Mouse (Mus musculus): Measurements from ENCODE around the gene Scamp2. TPM values are rescaled to one million over a fixed set of nuclear protein-coding genes. Genes with fewer than 3 reads are reported as not detected.

Scamp2 gene
- polyA plus RNA-seq, 1 experiment from 2014 or later = 48.2 TPM

DNA sequence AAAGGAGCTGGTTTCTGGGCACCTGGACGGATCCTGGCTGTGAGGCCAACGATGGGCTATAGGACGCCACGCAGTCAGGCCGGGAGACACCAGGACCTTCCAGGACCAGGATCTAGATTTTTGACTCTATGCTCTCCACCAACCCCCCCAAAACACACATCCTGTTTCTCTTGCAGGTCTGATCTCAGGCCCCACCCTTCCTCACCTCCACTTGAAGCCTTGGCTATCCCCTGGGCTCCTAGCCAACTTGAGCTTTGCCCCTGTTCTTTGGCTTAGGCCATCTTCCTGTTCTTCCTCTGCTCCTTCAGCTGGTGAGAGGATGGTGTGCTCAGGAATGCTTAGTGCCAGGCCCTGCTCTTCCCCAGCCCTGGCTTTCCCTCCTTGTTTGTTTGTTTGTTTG is 59.9 kb downstream of the Scamp2 start, which contains the start of gene Lman1l:
Gene Lman1l, minus strand, starts transcription at position 101 of the 400 bp plus-strand sequence.
- 95% methylated on average over 5 of the region's 5 CpGs for WGBS
- no peak within 1 kb of the TSS for H3K27ac ChIP-seq (replicated peaks; ENCODE audit: low read depth, low read length)

DNA sequence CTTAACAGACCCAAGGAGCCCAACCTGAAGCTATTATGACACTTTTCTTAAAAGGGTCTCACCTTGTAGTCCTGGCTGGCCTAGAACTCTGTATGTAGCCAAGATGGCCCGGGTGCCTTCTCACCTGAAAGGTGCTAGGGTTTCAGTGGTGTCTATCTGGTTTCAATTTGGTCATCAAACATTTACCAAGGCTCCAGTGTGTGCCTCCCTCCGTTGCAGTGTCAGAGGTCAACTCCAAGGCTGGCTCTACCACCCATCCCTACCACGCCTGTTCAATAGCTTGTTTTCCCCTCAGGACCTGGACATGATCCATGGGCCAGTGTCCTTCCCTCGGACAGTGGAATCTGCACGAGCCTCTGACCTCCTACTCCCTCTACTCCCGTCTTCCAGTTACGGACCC is 63.6 kb downstream of the Scamp2 start:
- Histone ChIP-seq H3K4me3 (replicated peaks; ENCODE audit: low read depth, low read length) (no peak overlapping the region), H3K36me3 (ENCODE audit: control insufficient read depth, insufficient read depth, low read length) (peaks cover 53% of the 10 kb centered on the region), H3K4me2 (ENCODE audit: low read length) (no peak overlapping the region), H3K4me1 (ENCODE audit: control insufficient read depth, insufficient read depth, low read length) (no peaks in the 10 kb centered on the region), H3K9me3 (ENCODE audit: control insufficient read depth, low read length) (no peaks in the 10 kb centered on the region), H3K9ac (replicated peaks; ENCODE audit: low read length) (no peak overlapping the region), H3K27me3 (ENCODE audit: control insufficient read depth, insufficient read depth, low read length) (no peaks in the 10 kb centered on the region), H3K27ac (replicated peaks; ENCODE audit: low read depth, low read length) (no peak overlapping the region)
- DNase-seq (no peak), ATAC-seq (ENCODE audit: low FRiP score, low TSS enrichment) (no peak)
- WGBS = 88% methylated on average over 7 of the region's 7 CpGs

More for the DNA sequence above, 59.9 kb downstream of the Scamp2 start, which contains the start of gene Lman1l:
- Histone ChIP-seq H3K9me3 (ENCODE audit: control insufficient read depth, low read length) (no peaks in the 10 kb centered on the region), H3K4me1 (ENCODE audit: control insufficient read depth, insufficient read depth, low read length) (no peaks in the 10 kb centered on the region), H3K27me3 (ENCODE audit: control insufficient read depth, insufficient read depth, low read length) (no peaks in the 10 kb centered on the region), H3K36me3 (ENCODE audit: control insufficient read depth, insufficient read depth, low read length) (peaks cover 16% of the 10 kb centered on the region), H3K9ac (replicated peaks; ENCODE audit: low read length) (no peak within 1 kb of the TSS), H3K4me2 (ENCODE audit: low read length) (no peak within 1 kb of the TSS), H3K4me3 (replicated peaks; ENCODE audit: low read depth, low read length) (no peak within 1 kb of the TSS)
- no peak for DNase-seq
- ATAC-seq (ENCODE audit: low FRiP score, low TSS enrichment) = no peak

DNA sequence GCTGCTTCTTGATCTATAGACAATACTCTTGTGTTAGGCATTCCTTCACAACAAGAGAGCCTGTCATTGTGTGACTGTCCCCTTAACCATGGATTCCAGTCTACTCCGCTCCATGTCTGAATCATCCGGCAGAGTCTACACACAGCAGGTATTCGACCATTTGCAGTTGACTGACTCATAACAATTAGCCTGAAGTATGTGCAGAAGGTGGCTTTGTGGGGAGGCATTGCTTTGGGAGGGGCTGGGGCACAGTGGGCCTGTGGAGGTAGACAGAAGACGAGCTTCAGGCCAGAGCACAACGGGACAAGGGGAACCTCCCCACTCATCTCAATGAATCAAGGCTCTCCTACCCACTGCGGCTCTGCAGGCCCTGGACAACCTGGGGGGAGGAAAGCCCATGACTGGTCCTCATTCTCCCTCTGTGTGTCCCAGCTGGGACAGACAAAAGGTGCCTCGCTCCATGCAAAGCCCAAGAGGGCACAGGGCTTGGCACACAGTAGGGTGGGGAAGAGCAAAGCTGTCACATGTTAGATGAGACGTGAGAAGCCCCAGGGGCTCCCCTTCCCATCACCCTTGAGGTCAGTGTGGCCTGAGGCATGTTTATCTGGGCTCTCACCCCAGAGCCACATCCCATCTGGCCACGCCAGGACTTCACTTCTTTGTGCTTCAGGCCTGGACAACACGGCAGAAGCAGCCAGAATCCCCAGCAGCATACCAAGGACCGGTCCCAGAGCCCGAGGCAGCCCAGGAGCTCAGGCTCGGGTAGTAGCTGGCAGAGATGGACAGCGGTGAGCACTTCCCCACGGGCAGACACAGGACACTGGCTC is 65.1 kb downstream of the Scamp2 start:
- 67% methylated on average over 15 of the region's 15 CpGs for WGBS
- no peaks in the 10 kb centered on the region for H3K9me3 ChIP-seq (ENCODE audit: control insufficient read depth, low read length)
- no peaks in the 10 kb centered on the region for H3K4me1 ChIP-seq (ENCODE audit: control insufficient read depth, insufficient read depth, low read length)
- H3K9ac ChIP-seq (replicated peaks; ENCODE audit: low read length) = no peak overlapping the region
- H3K36me3 ChIP-seq (ENCODE audit: control insufficient read depth, insufficient read depth, low read length) = peaks cover 69% of the 10 kb centered on the region
- H3K27me3 ChIP-seq (ENCODE audit: control insufficient read depth, insufficient read depth, low read length) = no peaks in the 10 kb centered on the region
- H3K27ac ChIP-seq (replicated peaks; ENCODE audit: low read depth, low read length) = no peak overlapping the region
- ATAC-seq (ENCODE audit: low FRiP score, low TSS enrichment) (no peak), DNase-seq (no peak)
- H3K4me2 ChIP-seq (ENCODE audit: low read length) = no peak overlapping the region
- no peak overlapping the region for H3K4me3 ChIP-seq (replicated peaks; ENCODE audit: low read depth, low read length)

DNA sequence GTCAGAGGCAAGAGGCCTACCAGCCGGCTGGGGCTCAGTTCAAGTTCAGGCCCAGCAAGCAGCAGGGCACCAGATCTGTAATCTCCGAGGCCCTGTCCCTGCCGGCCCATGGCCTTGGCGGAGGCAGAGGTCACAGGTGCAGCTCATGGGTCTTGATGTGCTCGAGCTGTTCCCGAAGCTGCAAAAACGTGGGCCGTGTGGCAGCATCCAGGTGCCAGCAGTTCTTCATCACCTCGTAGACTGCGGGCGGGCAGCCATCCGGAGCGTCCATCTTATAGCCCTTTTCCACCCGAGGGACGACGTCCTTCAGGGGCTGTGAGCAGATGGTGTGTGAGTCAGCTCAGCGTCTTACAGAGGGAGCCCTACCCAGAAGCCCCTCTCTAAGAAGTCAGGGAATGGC is 66.4 kb downstream of the Scamp2 start:
- Histone ChIP-seq H3K27me3 (ENCODE audit: control insufficient read depth, insufficient read depth, low read length) (no peaks in the 10 kb centered on the region), H3K9me3 (ENCODE audit: control insufficient read depth, low read length) (no peaks in the 10 kb centered on the region), H3K9ac (replicated peaks; ENCODE audit: low read length) (no peak overlapping the region), H3K4me1 (ENCODE audit: control insufficient read depth, insufficient read depth, low read length) (no peaks in the 10 kb centered on the region), H3K36me3 (ENCODE audit: control insufficient read depth, insufficient read depth, low read length) (peaks cover 81% of the 10 kb centered on the region), H3K4me2 (ENCODE audit: low read length) (no peak overlapping the region), H3K27ac (replicated peaks; ENCODE audit: low read depth, low read length) (no peak overlapping the region), H3K4me3 (replicated peaks; ENCODE audit: low read depth, low read length) (no peak overlapping the region)
- 91% methylated on average over 17 of the region's 17 CpGs for WGBS
- ATAC-seq (ENCODE audit: low FRiP score, low TSS enrichment) = no peak
- no peak for DNase-seq

DNA sequence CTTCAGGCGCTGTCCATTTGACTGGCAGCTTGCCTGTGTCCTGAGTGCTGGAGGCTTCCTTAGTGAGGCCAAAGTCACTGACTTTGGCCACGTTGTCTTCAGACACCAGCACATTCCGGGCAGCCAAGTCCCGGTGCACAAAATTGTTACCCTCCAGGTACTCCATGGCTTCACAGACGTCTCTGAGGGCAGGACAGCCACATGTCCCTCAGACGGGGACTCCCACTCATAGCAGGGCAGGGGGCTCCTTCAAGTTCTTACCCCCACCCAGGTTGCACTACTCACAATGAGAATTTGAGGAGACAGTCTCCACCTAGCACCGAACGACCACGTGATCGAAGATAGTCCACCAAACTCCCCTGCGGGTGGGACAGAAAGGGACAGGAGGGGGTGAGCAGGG is 67.1 kb downstream of the Scamp2 start:
- no peak for DNase-seq
- H3K4me2 ChIP-seq (ENCODE audit: low read length) = no peak overlapping the region
- peaks cover 84% of the 10 kb centered on the region for H3K36me3 ChIP-seq (ENCODE audit: control insufficient read depth, insufficient read depth, low read length)
- no peak overlapping the region for H3K4me3 ChIP-seq (replicated peaks; ENCODE audit: low read depth, low read length)
- WGBS = 93% methylated on average over 11 of the region's 11 CpGs
- H3K9me3 ChIP-seq (ENCODE audit: control insufficient read depth, low read length) = no peaks in the 10 kb centered on the region
- no peak overlapping the region for H3K9ac ChIP-seq (replicated peaks; ENCODE audit: low read length)
- no peak overlapping the region for H3K27ac ChIP-seq (replicated peaks; ENCODE audit: low read depth, low read length)
- no peaks in the 10 kb centered on the region for H3K4me1 ChIP-seq (ENCODE audit: control insufficient read depth, insufficient read depth, low read length)
- no peak for ATAC-seq (ENCODE audit: low FRiP score, low TSS enrichment)
- no peaks in the 10 kb centered on the region for H3K27me3 ChIP-seq (ENCODE audit: control insufficient read depth, insufficient read depth, low read length)

DNA sequence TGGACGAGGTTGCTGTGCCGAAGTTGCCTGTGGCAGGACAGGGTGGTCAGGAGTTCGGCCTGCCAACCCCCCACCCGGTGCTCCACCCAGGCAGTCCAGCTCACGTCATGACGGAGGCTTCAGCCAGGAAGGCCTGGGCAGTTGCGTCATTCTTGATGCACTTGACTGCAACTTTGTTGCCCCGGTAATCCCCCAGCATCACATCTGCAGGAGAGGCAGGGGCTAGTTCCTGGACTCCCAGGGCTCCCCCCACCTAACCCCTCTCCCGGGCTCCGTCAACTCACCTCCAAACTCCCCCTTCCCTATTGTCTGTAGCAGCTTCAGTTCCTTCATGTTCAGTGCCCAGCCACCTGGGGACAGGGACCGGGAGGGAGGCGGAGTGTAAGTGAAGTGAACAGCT is 68.0 kb downstream of the Scamp2 start:
- ATAC-seq (ENCODE audit: low FRiP score, low TSS enrichment) (0 out of 2 replicates have a peak, but pooled peaks have one; percentile 10), DNase-seq (no peak)
- Histone ChIP-seq H3K9me3 (ENCODE audit: control insufficient read depth, low read length) (no peaks in the 10 kb centered on the region), H3K4me1 (ENCODE audit: control insufficient read depth, insufficient read depth, low read length) (no peaks in the 10 kb centered on the region), H3K27me3 (ENCODE audit: control insufficient read depth, insufficient read depth, low read length) (no peaks in the 10 kb centered on the region), H3K9ac (replicated peaks; ENCODE audit: low read length) (no peak overlapping the region), H3K36me3 (ENCODE audit: control insufficient read depth, insufficient read depth, low read length) (peaks cover 91% of the 10 kb centered on the region), H3K27ac (replicated peaks; ENCODE audit: low read depth, low read length) (no peak overlapping the region), H3K4me2 (ENCODE audit: low read length) (no peak overlapping the region), H3K4me3 (replicated peaks; ENCODE audit: low read depth, low read length) (no peak overlapping the region)
- WGBS = 92% methylated on average over 12 of the region's 12 CpGs

DNA sequence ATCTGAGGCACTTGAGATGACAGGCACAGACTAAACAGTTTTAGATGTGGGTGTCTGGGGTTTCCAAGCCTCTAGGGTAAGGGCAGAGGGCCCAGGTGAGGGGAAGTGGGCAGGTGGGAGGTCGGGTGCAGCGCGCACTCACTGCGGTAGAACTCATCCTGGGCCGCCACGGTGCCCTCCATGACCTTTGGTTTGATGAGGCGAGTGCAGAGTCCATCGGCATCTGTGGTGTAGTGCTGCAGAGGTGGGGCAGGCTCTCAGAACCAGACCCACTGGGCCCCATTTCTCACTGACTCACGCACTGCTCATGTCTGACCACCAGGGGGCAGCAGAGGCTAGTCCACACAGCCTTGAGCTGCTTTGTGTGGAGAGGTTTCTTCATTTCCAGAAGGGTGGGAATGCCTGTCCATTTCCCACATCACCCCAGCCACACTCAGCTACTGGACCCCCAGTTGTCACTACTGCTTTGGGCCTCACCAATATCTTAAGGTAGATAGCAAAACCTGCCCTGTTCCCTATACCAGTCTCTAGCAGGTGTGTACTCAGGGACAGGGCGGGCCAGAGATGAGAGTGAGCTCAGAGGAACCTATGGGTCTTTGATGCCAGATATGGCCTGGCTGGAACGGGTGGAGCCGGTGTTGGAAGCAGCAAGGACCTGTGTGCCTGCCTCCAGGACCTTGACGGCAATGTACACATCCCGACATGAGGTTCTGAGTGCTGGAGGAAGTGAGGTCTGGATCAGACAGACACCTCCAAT is 68.6 kb downstream of the Scamp2 start:
- H3K4me1 ChIP-seq (ENCODE audit: control insufficient read depth, insufficient read depth, low read length) = no peaks in the 10 kb centered on the region
- no peak overlapping the region for H3K4me2 ChIP-seq (ENCODE audit: low read length)
- ATAC-seq (ENCODE audit: low FRiP score, low TSS enrichment) (peak; percentile 53; the same call in 1 of the 2 replicates), DNase-seq (peak; percentile 86)
- WGBS = 72% methylated on average over 14 of the region's 14 CpGs
- peak overlapping the region; percentile 37; the same call in 1 of the 2 replicates for H3K27ac ChIP-seq (replicated peaks; ENCODE audit: low read depth, low read length)
- no peaks in the 10 kb centered on the region for H3K27me3 ChIP-seq (ENCODE audit: control insufficient read depth, insufficient read depth, low read length)
- H3K9ac ChIP-seq (replicated peaks; ENCODE audit: low read length) = no peak overlapping the region
- H3K36me3 ChIP-seq (ENCODE audit: control insufficient read depth, insufficient read depth, low read length) = peaks cover 86% of the 10 kb centered on the region
- H3K4me3 ChIP-seq (replicated peaks; ENCODE audit: low read depth, low read length) = no peak overlapping the region
- H3K9me3 ChIP-seq (ENCODE audit: control insufficient read depth, low read length) = no peaks in the 10 kb centered on the region

DNA sequence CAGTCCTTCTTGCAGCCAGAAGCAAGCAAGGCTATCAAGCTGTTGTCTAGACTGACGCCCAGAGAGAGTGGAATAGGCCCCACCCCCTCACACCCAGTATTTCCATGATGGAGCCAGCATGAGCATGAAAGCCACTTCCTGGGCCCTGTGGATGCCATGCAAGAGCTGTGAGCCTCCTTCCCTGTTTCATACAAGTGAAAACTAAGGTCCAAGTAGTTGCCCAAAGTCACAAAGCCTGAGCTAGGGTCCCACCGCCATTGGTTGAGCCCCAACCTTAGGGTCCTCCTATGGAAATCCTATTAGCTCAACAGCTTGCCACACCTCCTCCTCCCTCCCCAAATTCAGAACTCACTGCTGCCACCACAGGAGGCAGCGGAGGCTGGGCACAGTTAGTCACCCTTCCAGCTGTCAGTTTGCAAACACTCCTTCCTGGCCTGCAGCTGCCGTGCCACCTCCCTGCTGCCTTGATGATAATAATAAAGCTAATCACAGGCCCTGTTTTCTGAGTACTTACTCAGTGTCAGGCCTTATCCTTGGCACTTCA is 72.8 kb downstream of the Scamp2 start:
- Histone ChIP-seq H3K4me3 (replicated peaks; ENCODE audit: low read depth, low read length) (no peak overlapping the region), H3K9me3 (ENCODE audit: control insufficient read depth, low read length) (no peaks in the 10 kb centered on the region), H3K27me3 (ENCODE audit: control insufficient read depth, insufficient read depth, low read length) (no peaks in the 10 kb centered on the region), H3K36me3 (ENCODE audit: control insufficient read depth, insufficient read depth, low read length) (peaks cover 51% of the 10 kb centered on the region), H3K9ac (replicated peaks; ENCODE audit: low read length) (no peak overlapping the region), H3K4me1 (ENCODE audit: control insufficient read depth, insufficient read depth, low read length) (peaks cover 14% of the 10 kb centered on the region), H3K4me2 (ENCODE audit: low read length) (no peak overlapping the region), H3K27ac (replicated peaks; ENCODE audit: low read depth, low read length) (no peak overlapping the region)
- DNase-seq = no peak
- 46% methylated on average over 4 of the region's 4 CpGs for WGBS
- ATAC-seq (ENCODE audit: low FRiP score, low TSS enrichment) = no peak
